Mouse (Mus musculus): ENCODE results near the gene Cd244a.

GRCm38 (mm10) chr1:171513760-171514159 is 45.2 kb upstream of the Cd244a start:
- TF ChIP-seq POLR2A (IDR thresholded peaks at IDR 0.05; ENCODE audit: control insufficient read depth, low read depth, low read length) (no peak), CTCF (IDR thresholded peaks at IDR 0.05; ENCODE audit: control insufficient read depth, insufficient read depth, insufficient replicate concordance, low read depth, low read length) (no peak)
